In the genomic region with DNA sequence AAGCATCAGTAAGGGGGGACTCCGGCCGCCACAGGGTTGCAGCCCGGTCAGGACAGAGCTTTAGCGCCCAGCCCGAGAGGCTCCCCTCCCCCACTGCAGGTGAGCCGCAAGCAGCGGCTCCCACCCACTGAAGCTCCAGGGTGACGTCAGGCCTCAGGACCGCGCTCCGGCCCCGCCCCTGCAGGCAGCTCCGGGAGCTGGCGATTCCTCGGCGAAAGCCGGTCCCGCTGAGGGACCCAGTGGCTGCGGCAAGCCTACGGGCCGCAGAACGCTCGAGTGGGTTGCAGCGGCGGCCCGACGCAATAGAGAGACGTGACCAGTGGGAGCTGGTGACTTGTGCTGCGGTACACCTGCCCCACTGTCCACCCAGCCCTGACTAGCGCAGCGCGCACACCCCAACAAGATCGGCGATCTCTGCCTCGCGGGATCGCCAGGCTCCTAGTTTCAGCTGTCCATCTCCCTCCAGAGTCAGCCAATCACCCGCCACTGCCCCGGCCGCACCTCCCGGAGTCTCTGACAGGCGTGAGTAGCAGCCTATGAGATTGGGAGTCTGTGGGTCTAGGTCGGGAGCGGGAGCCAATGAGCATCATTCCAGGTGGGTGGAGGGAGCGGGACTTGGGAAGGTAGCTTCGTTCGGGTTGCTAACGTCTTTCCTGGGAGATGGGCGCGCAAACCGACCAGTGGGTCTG, we compare ENCODE assay signal across 8 mouse cellular contexts. TPM values are rescaled to one million over a fixed set of nuclear protein-coding genes. Genes with fewer than 3 reads are reported as not detected.
A peak's percentile ranks its signal among the peaks of the same experiment; 100 is the strongest.
DNase-seq lines count a peak whose midpoint lies in the region; ATAC-seq lines count a peak whose summit lies in the region.

A gene (plus strand): TSS at position 239 of the 689 bp plus-strand sequence.

- no peaks in the 10 kb centered on the region for H3K9me3 ChIP-seq in hindbrain, embryonic 14.5 days (ENCODE audit: control insufficient read depth, low read length)

- peak within 1 kb of the TSS; percentile 80 for H3K4me3 ChIP-seq in hindbrain, embryonic 14.5 days (replicated peaks; ENCODE audit: low read length)

- no peaks in the 10 kb centered on the region for H3K27me3 ChIP-seq in hindbrain, embryonic 14.5 days (ENCODE audit: control insufficient read depth, insufficient read depth, low read length)

- peak within 1 kb of the TSS; percentile 59 for H3K4me2 ChIP-seq in hindbrain, embryonic 14.5 days (replicated peaks)

- H3K9ac ChIP-seq in hindbrain, embryonic 14.5 days, result peak within 1 kb of the TSS; percentile 87

- DNase-seq in ZHBTc4 (ENCODE audit: low read depth, low spot score), result peak; percentile 100
- DNase-seq in cerebellum, postnatal 4 days (ENCODE audit: low spot score in 2 of 2), result peak; percentile 98 to 99
- peak; percentile 99 for DNase-seq in frontal cortex, postnatal 36 days (ENCODE audit: low spot score in 2 of 2)
- peak; percentile 98 for DNase-seq in hindbrain, embryonic 14.5 days (ENCODE audit: low spot score)
- DNase-seq in layer of hippocampus, postnatal 25 days (ENCODE audit: extremely low spot score in 1 of 2, low spot score in 1 of 2), result peak; percentile 95
- DNase-seq in lung, postnatal 14 days, result peak; percentile 99
- peak; percentile 98 for DNase-seq in ovary, postnatal 36 days (ENCODE audit: low spot score)
- DNase-seq in thymus, postnatal 14 days, result peak; percentile 97

- H3K27ac ChIP-seq in hindbrain, embryonic 14.5 days, result peak within 1 kb of the TSS; percentile 96

- peaks cover 11% of the 10 kb centered on the region for H3K4me1 ChIP-seq in hindbrain, embryonic 14.5 days (replicated peaks; ENCODE audit: control insufficient read depth, insufficient read depth, low read length)

- no peaks in the 10 kb centered on the region for H3K36me3 ChIP-seq in hindbrain, embryonic 14.5 days (replicated peaks; ENCODE audit: control insufficient read depth, insufficient read depth)

- peak; percentile 99 for ATAC-seq in hindbrain, embryonic 14.5 days (ENCODE audit: low FRiP score)

- 0% methylated on average over 51 of the region's 51 CpGs for WGBS in hindbrain, embryonic 14.5 days

RNA-seq across cellular contexts. Expression of the gene that starts here (rescaled TPM):
- polyA plus RNA-seq in hindbrain, embryonic 14.5 days (2014; fragmentation: Nextera tagmentation; extraction: Ambion mirVana), result 95.3 and 101 TPM in 2 replicates
- 100 to 1,000 TPM; 122 to 139 TPM for total RNA-seq in layer of hippocampus, postnatal 25 days (2021)

Comparison
In these comparisons a context has a peak if more than half of its experiments do, and no peak if none do; other contexts are left out.
1. Peak in every context shown above with its lines: DNase-seq, ATAC-seq, H3K4me3 ChIP-seq and H3K27ac ChIP-seq.